Mouse (Mus musculus) B cell, adult 2 months (primary cell): Measurements from ENCODE around the gene Abcf3.
A peak's percentile ranks its signal among the peaks of the same experiment; 100 is the strongest.

Experiments used
- DNase-seq, 2 experiments: peaks; one replicate each; pipeline ENCODE4 v3.0.0; 2022

Gene Abcf3

GRCm38 (mm10) chr16:20545696-20546095, 2.7 kb upstream of the Abcf3 start:
- no peak for DNase-seq

DNA sequence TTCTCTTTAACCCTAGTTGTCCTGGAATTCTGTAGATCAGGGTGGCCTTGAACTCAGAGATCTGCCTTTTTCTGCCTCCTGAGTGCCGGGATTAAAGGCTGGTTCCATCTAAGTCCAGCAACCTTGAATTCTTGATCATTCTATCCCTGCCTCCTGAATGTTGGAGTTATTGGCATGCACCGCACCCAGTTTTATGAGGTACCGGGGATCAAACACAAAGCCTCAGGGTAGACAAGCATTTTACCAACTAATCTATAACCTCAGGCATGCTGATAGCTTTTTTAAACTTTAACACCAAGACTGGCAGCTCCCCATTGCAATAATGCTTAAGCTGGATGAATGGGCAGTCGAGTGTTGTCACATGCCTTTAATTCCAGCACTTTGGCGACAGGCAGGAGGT, 954 bp upstream of the Abcf3 start:
- no peak for DNase-seq

- DNase-seq = no peak
These were observed 784 bp downstream of the Abcf3 start for GRCm38 (mm10) chr16:20549161-20549560.

GRCm38 (mm10) chr16:20551691-20552090, 3.3 kb downstream of the Abcf3 start:
- DNase-seq = no peak

- DNase-seq = no peak
These were observed 4.2 kb downstream of the Abcf3 start for GRCm38 (mm10) chr16:20552594-20552993.

GRCm38 (mm10) chr16:20555000-20555399, 6.6 kb downstream of the Abcf3 start:
- DNase-seq = no peak

GRCm38 (mm10) chr16:20557381-20557780, 9.0 kb downstream of the Abcf3 start:
- DNase-seq = no peak

- no peak for DNase-seq
These were observed 16.7 kb downstream of the Abcf3 start for GRCm38 (mm10) chr16:20565075-20565474.

DNA sequence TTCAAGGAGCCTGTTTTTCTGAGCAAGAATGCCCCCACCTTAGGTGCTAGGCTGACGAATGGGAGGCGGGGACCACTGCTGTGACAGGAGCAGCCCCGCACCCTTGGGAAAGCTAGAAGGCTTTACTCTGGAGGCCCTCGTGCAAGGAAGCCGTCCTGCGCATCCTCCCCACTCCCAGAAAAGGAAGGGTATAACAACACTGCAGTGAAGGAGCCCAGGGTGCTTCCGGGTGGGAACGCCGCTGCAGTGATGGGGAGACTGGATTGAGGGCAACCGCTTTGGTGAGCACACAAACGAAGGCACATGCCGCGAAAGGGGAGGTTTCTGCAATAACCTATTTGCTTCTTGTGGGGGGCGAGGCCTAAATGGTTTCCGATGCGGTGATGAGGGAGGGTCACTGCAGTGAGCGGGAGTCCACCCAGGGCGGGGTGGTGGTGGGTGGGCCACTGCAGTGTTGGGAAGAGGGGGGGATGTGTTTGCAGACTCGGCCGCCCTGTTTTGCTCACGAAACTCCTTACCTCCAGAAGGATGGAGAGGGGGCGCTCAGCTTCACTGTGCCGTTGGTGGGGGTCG, 41.1 kb downstream of the Abcf3 start, which contains the start of gene Vwa5b2:
TSS of gene Vwa5b2 (plus strand) at position 106 of the 573 bp plus-strand sequence.
- DNase-seq = no peak

DNA sequence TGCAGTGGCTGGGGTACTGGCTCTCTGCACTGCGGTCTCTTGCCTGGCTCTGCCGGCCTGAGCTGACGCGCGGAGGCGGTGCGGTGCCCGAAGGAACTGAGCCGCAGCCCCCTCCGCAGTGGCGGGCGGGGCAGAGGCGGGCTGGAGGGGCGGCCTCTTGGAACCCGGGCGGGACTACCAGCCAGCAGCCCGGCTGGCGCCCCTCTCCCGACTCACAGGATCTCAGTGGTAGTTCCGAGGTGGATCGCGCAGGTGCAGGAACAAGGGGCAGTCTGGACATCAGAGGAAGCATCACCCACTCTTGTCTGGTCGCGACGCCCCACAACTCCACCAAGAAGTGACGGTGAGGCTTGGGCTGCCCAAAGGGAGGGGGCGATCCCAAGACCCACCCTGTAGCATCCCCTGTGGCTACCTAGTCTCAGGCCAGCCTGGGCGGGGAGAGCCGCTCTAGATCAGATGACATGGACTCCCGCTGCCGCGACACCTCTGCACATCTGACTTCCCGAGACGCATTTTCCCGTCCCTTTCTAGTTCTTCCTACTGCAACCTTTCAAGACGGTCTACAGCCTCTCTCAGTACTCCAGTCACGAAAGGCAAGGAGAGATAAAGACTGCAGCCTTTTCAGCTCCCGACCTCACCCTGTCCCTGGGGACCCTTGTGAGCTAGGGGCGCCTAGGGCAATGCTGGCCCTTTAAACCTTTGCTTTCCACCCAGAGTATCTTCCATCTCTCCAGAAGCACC, 41.7 kb downstream of the Abcf3 start:
- peak; percentile 5 to 7 for DNase-seq

DNA sequence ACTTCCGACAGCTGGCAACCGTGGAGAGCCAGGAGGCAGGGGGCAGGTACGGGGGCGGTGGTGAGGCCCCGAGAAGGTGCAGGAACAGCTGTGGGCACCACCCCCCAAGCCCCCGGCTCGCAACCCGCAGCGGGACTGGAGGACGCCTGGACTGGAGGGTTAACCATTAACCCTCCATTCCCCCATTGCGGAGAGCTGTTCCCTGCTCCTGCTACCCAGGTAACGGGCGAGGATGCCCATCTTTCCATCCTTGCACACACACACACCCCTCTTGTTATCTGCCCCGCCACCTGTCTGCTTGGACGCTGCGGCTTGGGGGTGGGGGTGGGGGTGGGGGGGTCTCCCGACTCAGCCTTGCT, 42.3 kb downstream of the Abcf3 start:
- DNase-seq = no peak

GRCm38 (mm10) chr16:20591076-20591705, 42.8 kb downstream of the Abcf3 start:
- DNase-seq = no peak

DNA sequence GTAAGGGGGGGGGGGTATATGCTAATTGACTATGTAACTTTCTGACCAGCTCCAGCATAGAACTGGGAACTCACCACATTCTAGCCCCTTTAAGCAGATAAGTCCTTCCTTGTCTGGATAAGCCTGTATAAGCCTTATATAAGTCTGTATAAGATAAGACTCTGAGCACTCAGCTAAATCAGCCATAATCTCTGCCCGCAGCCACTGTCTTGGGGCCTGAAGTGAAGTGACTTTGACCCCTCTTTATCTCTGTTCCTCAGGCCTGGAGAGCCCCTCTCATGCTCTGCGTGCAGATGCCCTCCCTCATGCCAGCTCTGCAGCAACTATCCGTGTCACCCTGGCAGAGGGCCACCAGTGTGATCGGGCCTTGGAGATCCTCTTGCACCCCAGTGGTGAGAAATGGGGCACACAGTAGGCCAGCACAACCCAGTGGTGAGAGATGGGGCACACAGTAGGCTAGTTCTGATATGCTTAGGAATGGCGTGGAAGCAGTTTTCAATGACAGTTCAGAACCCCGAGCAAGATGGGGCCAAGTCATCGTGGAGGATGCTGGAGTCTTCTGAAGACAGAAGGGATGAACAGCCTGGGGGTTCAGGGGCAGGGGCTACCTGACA, 46.8 kb downstream of the Abcf3 start:
- DNase-seq = no peak

- no peak for DNase-seq
These were observed 47.4 kb downstream of the Abcf3 start for GRCm38 (mm10) chr16:20595737-20596136.

DNA sequence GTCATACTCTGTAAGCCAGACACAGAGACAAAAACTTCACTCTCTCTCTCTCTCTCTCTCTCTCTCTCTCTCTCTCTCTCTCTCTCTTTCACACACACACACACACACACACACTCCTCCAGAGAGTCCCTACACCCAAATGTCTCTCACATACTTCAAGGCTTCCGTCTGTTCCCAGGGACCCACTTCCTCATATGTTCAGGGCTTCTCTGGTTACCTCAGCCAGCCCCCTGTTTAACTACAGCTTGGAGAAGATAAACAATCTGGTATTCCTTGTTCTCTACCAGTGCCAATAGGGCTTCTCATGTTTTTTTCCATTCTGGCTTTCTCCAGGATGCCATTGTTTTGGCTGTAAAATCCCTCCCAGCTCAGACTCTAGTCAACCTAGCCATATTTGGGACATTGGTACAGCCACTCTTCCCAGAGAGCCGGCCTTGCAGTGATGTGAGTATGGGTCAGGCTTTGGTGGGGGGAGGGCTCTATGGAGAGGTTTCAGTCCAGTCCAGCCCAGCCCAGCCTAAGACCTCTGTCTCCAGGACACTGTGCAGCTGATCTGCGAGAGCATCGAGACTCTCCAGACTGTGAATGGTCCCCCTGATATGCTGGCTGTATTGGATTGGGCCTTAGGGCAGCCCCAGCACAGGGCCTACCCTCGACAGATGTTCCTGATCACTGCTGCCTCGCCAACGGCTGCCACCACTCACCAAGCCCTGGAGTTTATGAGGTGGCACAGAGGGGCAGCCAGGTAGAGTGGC, 48.5 kb downstream of the Abcf3 start:
- DNase-seq = no peak

DNA sequence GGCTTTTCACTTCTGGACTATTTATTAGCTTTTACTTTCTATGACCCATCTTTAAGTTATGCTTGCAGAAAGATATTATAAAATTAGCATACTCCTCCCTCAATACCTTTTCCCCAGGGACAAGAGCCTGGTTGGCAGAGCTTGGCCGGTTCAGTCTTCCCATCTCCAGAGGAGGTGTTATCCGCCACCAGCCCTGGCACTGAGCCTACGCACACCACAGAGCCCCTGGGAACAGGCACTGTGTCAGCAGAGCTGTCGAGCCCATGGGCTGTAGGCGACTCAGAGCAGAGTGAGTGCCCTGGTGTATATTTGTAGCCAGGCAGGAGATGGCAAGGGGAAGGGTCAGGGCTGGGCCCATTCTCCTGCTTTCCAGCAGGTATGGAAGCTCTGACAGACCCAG, 52.1 kb downstream of the Abcf3 start:
- no peak for DNase-seq

GRCm38 (mm10) chr16:20604705-20605104, 56.3 kb downstream of the Abcf3 start:
- no peak for DNase-seq

DNA sequence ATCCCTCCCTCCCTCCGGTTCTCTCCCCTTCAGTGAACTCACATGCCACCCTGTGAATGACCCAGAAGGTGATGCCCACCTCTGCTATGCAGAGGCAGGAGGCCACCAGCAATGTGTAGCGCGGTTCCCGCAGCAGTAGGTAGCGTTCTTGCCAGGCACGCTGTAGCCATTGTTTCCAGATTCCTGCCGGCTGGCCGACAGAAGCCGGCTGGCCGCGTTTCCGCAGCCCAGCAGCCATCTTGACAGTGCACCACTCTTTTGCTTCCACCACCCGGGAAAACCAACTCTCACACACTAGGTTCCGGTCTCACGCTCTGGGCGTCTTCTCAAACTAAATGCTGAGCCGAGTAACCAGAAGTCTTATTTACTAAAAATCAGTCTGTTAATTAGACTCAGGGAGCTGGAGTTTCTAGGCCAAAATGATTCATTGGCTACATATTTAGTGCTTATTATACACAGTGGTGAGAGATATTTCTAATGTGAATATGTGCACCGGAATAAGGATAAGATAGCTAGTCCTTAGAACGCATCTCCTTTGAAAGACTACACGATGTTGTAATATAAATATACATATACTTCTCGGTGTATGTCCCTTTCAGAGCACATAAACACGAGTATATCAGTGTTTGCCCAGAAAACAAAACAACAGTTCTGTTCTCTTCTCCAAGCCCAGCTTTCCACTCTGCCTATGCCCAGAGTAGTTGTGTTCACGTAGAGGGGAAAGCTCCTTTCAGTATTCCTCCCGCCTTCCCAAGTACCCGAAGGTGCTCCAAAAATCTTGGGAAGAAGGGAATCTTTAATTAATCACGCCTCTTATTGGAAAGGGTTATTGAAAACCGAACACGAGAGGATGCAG, 62.4 kb downstream of the Abcf3 start:
- peak; percentile 86 for DNase-seq
